Mouse (Mus musculus): ENCODE data around the gene Cdc6. TPM values are rescaled to one million over a fixed set of nuclear protein-coding genes. Genes with fewer than 3 reads are reported as not detected.

Cdc6 gene
- polyA plus RNA-seq, 1 experiment from 2014 or later = 10.3 TPM

DNA sequence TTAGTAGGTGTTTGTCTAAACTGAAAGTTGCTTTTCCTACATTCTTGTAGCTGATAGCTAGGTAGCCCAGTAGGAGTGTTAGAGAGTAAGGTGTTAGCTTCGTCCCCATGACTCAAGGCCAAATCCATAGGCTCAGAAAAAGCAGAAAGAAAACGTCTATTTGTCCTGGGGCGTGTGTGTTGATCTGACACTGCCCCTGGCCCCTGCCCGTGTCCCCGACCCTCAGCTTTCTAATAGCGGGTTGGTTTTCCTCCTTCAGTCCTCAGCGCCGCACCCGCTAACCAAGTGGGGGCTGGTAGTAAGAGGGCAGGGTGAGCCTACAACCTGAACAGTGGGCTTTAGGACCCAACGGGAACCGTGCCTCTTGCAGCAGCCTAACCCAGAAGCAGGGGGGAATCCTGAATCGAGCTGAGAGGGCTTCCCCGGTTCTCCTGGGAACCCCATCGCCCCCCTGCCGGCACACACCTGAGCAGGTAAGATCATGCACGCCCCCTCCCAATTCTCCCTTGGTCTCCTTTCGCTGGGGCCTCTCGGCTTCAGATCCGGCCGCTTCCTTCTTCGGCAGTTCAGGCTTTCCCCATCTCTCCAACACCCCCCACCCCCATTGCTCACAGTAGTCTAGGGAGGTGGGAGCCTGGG is 20.0 kb downstream of the Cdc6 start, which contains the start of gene Rara:
Gene Rara, plus strand, starts transcription at position 381 of the 639 bp plus-strand sequence.
- peak within 1 kb of the TSS; percentile 74 for H3K4me2 ChIP-seq (ENCODE audit: low read length)
- 10% methylated on average over 20 of the region's 21 CpGs for WGBS
- H3K9me3 ChIP-seq (ENCODE audit: control insufficient read depth, low read length) = no peaks in the 10 kb centered on the region
- no peaks in the 10 kb centered on the region; the same call in 1 of the 2 replicates for H3K27me3 ChIP-seq (replicated peaks; ENCODE audit: control insufficient read depth, insufficient read depth, low read length)
- peak within 1 kb of the TSS; percentile 75 for H3K9ac ChIP-seq (replicated peaks; ENCODE audit: low read depth, low read length)
- peak; percentile 51; the same call in 1 of the 2 replicates for ATAC-seq
- no peaks in the 10 kb centered on the region for H3K36me3 ChIP-seq (ENCODE audit: control insufficient read depth, insufficient read depth)
- H3K27ac ChIP-seq (ENCODE audit: low read length) = no peak within 1 kb of the TSS
- H3K4me1 ChIP-seq (replicated peaks; ENCODE audit: control insufficient read depth, insufficient read depth, low read length) = peaks cover 80% of the 10 kb centered on the region
- peak within 1 kb of the TSS; percentile 69 for H3K4me3 ChIP-seq (replicated peaks; ENCODE audit: low read length)

- peak overlapping the region; percentile 69 for H3K4me3 ChIP-seq (replicated peaks; ENCODE audit: low read length)
- peak overlapping the region; percentile 74 for H3K4me2 ChIP-seq (ENCODE audit: low read length)
- no peaks in the 10 kb centered on the region for H3K36me3 ChIP-seq (ENCODE audit: control insufficient read depth, insufficient read depth)
- ATAC-seq = no peak
- H3K4me1 ChIP-seq (replicated peaks; ENCODE audit: control insufficient read depth, insufficient read depth, low read length) = peaks cover 85% of the 10 kb centered on the region
- no peak overlapping the region for H3K27ac ChIP-seq (ENCODE audit: low read length)
- WGBS = 14% methylated on average over 12 of the region's 12 CpGs
- no peaks in the 10 kb centered on the region; the same call in 1 of the 2 replicates for H3K27me3 ChIP-seq (replicated peaks; ENCODE audit: control insufficient read depth, insufficient read depth, low read length)
- H3K9ac ChIP-seq (replicated peaks; ENCODE audit: low read depth, low read length) = peak overlapping the region; percentile 75
- no peaks in the 10 kb centered on the region for H3K9me3 ChIP-seq (ENCODE audit: control insufficient read depth, low read length)
These were observed 20.7 kb downstream of the Cdc6 start for GRCm38 (mm10) chr11:98928186-98928893.

- Histone ChIP-seq H3K36me3 (ENCODE audit: control insufficient read depth, insufficient read depth) (no peaks in the 10 kb centered on the region), H3K4me3 (replicated peaks; ENCODE audit: low read length) (no peak overlapping the region), H3K9me3 (ENCODE audit: control insufficient read depth, low read length) (no peaks in the 10 kb centered on the region), H3K9ac (replicated peaks; ENCODE audit: low read depth, low read length) (0 out of 2 replicates have a peak overlapping the region, but pooled peaks have one; percentile 6), H3K4me2 (ENCODE audit: low read length) (peak overlapping the region; percentile 74), H3K27me3 (replicated peaks; ENCODE audit: control insufficient read depth, insufficient read depth, low read length) (no peaks in the 10 kb centered on the region; the same call in 1 of the 2 replicates), H3K27ac (ENCODE audit: low read length) (no peak overlapping the region), H3K4me1 (replicated peaks; ENCODE audit: control insufficient read depth, insufficient read depth, low read length) (peaks cover 78% of the 10 kb centered on the region)
- no peak for ATAC-seq
- WGBS = 3% methylated on average over 9 of the region's 9 CpGs
These were observed 21.9 kb downstream of the Cdc6 start for GRCm38 (mm10) chr11:98929503-98929902.

- Histone ChIP-seq H3K4me3 (replicated peaks; ENCODE audit: low read length) (no peak overlapping the region), H3K27me3 (replicated peaks; ENCODE audit: control insufficient read depth, insufficient read depth, low read length) (no peaks in the 10 kb centered on the region; the same call in 1 of the 2 replicates), H3K36me3 (ENCODE audit: control insufficient read depth, insufficient read depth) (no peaks in the 10 kb centered on the region), H3K4me1 (replicated peaks; ENCODE audit: control insufficient read depth, insufficient read depth, low read length) (peaks cover 72% of the 10 kb centered on the region), H3K4me2 (ENCODE audit: low read length) (peak overlapping the region; percentile 1; the same call in 1 of the 2 replicates), H3K27ac (ENCODE audit: low read length) (0 out of 2 replicates have a peak overlapping the region, but pooled peaks have one; percentile 16), H3K9ac (replicated peaks; ENCODE audit: low read depth, low read length) (no peak overlapping the region), H3K9me3 (ENCODE audit: control insufficient read depth, low read length) (no peaks in the 10 kb centered on the region)
- 31% methylated on average over 7 of the region's 7 CpGs for WGBS
- no peak for ATAC-seq
These were observed 22.6 kb downstream of the Cdc6 start for GRCm38 (mm10) chr11:98930127-98930601.

DNA sequence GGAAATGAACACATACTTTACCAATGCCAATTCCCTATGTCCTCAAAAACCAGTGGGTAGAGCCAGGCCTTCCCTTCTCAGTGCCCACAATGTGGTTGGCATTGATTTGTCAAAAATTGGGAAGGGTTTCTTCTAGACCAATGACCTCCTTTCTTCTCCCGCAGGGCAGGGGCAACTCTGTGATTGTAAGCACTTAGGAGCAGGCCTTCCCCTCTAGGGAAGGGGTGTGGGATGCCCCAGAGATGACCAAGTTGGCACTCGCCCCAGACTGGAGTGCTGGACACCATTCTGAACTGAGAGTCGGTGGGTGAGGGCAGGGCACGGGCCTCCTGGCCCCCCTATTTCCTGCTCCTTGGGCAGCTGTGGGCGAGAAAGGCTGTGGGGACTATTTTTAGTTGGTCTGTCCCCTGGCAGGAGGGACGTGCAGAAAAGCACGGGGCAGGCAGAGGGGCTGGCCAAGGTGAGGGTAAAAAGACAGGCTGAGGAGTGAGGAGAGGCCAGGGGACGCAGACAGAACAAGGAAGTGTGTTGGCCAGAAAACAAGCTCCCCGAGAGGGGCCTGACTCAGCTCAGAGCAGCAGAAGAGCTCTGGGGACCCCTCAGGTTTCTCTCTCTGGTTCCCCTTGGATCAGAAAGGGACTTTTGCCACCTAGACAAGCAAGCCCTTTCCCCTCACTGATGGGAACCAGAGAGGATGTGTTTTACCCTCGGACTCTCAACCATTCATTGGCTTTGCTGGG is 23.3 kb downstream of the Cdc6 start:
- no peak for ATAC-seq
- H3K27me3 ChIP-seq (replicated peaks; ENCODE audit: control insufficient read depth, insufficient read depth, low read length) = peaks cover 5% of the 10 kb centered on the region; the same call in 1 of the 2 replicates
- no peak overlapping the region for H3K4me3 ChIP-seq (replicated peaks; ENCODE audit: low read length)
- no peaks in the 10 kb centered on the region for H3K36me3 ChIP-seq (ENCODE audit: control insufficient read depth, insufficient read depth)
- no peak overlapping the region for H3K27ac ChIP-seq (ENCODE audit: low read length)
- H3K4me2 ChIP-seq (ENCODE audit: low read length) = no peak overlapping the region
- no peaks in the 10 kb centered on the region for H3K9me3 ChIP-seq (ENCODE audit: control insufficient read depth, low read length)
- 35% methylated on average over 10 of the region's 10 CpGs for WGBS
- peaks cover 66% of the 10 kb centered on the region for H3K4me1 ChIP-seq (replicated peaks; ENCODE audit: control insufficient read depth, insufficient read depth, low read length)
- H3K9ac ChIP-seq (replicated peaks; ENCODE audit: low read depth, low read length) = peak overlapping the region; percentile 29; the same call in 1 of the 2 replicates

GRCm38 (mm10) chr11:98931513-98932292 is 24.1 kb downstream of the Cdc6 start:
- Histone ChIP-seq H3K36me3 (ENCODE audit: control insufficient read depth, insufficient read depth) (no peaks in the 10 kb centered on the region), H3K4me3 (replicated peaks; ENCODE audit: low read length) (no peak overlapping the region), H3K27me3 (replicated peaks; ENCODE audit: control insufficient read depth, insufficient read depth, low read length) (peaks cover 9% of the 10 kb centered on the region; the same call in 1 of the 2 replicates), H3K4me1 (replicated peaks; ENCODE audit: control insufficient read depth, insufficient read depth, low read length) (peaks cover 68% of the 10 kb centered on the region), H3K9ac (replicated peaks; ENCODE audit: low read depth, low read length) (peak overlapping the region; percentile 29; the same call in 1 of the 2 replicates), H3K27ac (ENCODE audit: low read length) (no peak overlapping the region), H3K9me3 (ENCODE audit: control insufficient read depth, low read length) (no peaks in the 10 kb centered on the region), H3K4me2 (ENCODE audit: low read length) (no peak overlapping the region)
- WGBS = 8% methylated on average over 7 of the region's 7 CpGs
- ATAC-seq = 0 out of 2 replicates have a peak, but pooled peaks have one; percentile 24

DNA sequence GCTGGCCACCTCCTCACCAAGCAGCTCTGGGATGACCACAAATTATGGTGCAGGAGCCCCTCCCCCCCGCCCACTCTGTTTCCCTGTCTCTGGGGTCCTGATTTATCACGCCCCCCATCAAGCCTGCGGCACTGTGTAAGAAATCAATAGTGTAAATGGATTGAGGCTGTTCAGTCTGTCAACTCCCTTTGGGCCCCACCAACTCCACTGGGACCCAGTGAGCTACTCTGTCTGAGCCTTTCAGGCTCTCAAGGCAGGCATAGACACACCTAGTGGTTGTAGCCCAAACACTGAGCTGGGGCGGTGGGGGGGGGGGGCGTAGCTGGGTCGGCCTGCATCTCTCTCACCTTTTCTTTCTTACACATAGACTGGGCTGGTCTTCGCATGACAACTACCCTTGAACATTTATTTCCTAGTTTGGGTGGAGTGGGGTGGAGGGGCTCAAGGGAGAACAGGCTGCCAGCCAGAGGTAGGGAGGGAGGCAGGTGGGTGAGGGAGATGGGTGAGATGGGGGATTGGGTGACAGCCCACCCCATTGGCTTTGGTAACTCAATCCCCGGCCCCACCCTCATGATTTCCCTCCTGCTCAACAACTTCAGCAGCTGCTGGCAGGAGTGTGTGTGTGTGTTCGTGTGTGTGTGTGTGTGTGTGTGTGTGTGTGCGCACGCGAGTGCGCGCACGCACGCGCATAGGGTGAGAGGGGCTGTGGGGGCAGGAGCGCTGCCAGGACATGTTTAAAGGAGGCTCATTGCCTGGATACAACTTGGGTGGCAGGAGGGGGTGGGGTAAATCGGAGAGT is 24.9 kb downstream of the Cdc6 start:
- H3K9me3 ChIP-seq (ENCODE audit: control insufficient read depth, low read length) = no peaks in the 10 kb centered on the region
- no peak overlapping the region for H3K4me2 ChIP-seq (ENCODE audit: low read length)
- H3K9ac ChIP-seq (replicated peaks; ENCODE audit: low read depth, low read length) = no peak overlapping the region
- H3K36me3 ChIP-seq (ENCODE audit: control insufficient read depth, insufficient read depth) = no peaks in the 10 kb centered on the region
- peaks cover 72% of the 10 kb centered on the region for H3K4me1 ChIP-seq (replicated peaks; ENCODE audit: control insufficient read depth, insufficient read depth, low read length)
- H3K27me3 ChIP-seq (replicated peaks; ENCODE audit: control insufficient read depth, insufficient read depth, low read length) = peaks cover 9% of the 10 kb centered on the region; the same call in 1 of the 2 replicates
- H3K27ac ChIP-seq (ENCODE audit: low read length) = no peak overlapping the region
- no peak overlapping the region for H3K4me3 ChIP-seq (replicated peaks; ENCODE audit: low read length)
- 33% methylated on average over 19 of the region's 19 CpGs for WGBS
- no peak for ATAC-seq

DNA sequence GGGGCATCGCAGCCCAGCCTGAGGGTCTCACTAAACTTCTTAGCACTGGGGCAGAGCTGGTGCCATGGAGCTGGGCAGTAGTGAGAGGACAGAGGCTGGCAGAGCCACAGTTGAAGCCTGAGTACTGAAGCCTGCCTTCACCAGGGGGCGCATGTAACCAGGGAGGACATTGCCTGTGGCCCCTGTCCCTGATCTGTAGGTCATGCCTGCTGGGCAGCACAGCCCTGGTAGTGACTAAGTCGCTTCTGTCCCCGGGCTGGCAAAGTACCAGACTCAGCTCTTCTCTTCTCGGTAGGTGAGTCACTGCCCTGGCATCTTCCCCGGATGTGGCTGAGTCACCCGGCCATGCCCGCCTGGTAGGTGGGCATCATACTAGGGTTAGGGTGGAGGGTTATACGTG is 25.6 kb downstream of the Cdc6 start:
- Histone ChIP-seq H3K9me3 (ENCODE audit: control insufficient read depth, low read length) (no peaks in the 10 kb centered on the region), H3K36me3 (ENCODE audit: control insufficient read depth, insufficient read depth) (no peaks in the 10 kb centered on the region), H3K27me3 (replicated peaks; ENCODE audit: control insufficient read depth, insufficient read depth, low read length) (peaks cover 9% of the 10 kb centered on the region; the same call in 1 of the 2 replicates), H3K4me1 (replicated peaks; ENCODE audit: control insufficient read depth, insufficient read depth, low read length) (peaks cover 73% of the 10 kb centered on the region), H3K27ac (ENCODE audit: low read length) (no peak overlapping the region), H3K9ac (replicated peaks; ENCODE audit: low read depth, low read length) (no peak overlapping the region), H3K4me3 (replicated peaks; ENCODE audit: low read length) (no peak overlapping the region), H3K4me2 (ENCODE audit: low read length) (no peak overlapping the region)
- 41% methylated on average over 9 of the region's 9 CpGs for WGBS
- no peak for ATAC-seq
